Mouse (Mus musculus) midbrain, embryonic 16.5 days (tissue): ENCODE results near the gene Krt32. TPM values are rescaled to one million over a fixed set of nuclear protein-coding genes. Genes with fewer than 3 reads are reported as not detected.

ENCODE experiments used
- ATAC-seq: fragments of 200-750 bp; cut with Nextera tagmentation; 2 replicates; pipeline ENCODE4 v1.8.0; 2017; ENCODE audit warnings: moderate TSS enrichment
- H3K27ac ChIP-seq: fragments of 300-500 bp; sonication (generic); 2 replicates; pipeline ENCODE4 v1.5.1; 2014; ENCODE audit warnings: mild to moderate bottlenecking, low read length, mixed read lengths
- H3K27me3 ChIP-seq: fragments of 300-500 bp; sonication (generic); 2 replicates; pipeline ENCODE4 v1.6.1; 2014; ENCODE audit warnings: low read depth, low read length, mixed read lengths; ENCODE audit not compliant: control insufficient read depth, insufficient read depth
- H3K36me3 ChIP-seq: fragments of 300-500 bp; sonication (generic); 2 replicates; pipeline ENCODE4 v1.6.1; 2014; ENCODE audit warnings: mild to moderate bottlenecking, low read length, moderate library complexity, mixed read lengths; ENCODE audit not compliant: control insufficient read depth, insufficient read depth
- H3K4me1 ChIP-seq: fragments of 300-500 bp; sonication (generic); 2 replicates; pipeline ENCODE4 v1.6.1; 2014; ENCODE audit warnings: mild to moderate bottlenecking, low read length, mixed read lengths; ENCODE audit not compliant: control insufficient read depth, insufficient read depth
- H3K4me2 ChIP-seq: fragments of 300-500 bp; sonication (generic); 2 replicates; pipeline ENCODE4 v1.6.1; 2014; ENCODE audit warnings: mild to moderate bottlenecking, low read length, mixed read lengths
- H3K4me3 ChIP-seq: fragments of 300-500 bp; sonication (generic); 2 replicates; pipeline ENCODE4 v1.5.1; 2014; ENCODE audit warnings: low read depth, mild to moderate bottlenecking, low read length, moderate library complexity, mixed read lengths
- H3K9ac ChIP-seq: fragments of 300-500 bp; sonication (generic); 2 replicates; pipeline ENCODE4 v1.6.1; 2014; ENCODE audit warnings: low read depth, low read length, mixed read lengths
- H3K9me3 ChIP-seq: fragments of 300-500 bp; sonication (generic); replicated peaks from 2 replicates; pipeline ENCODE4 v1.6.1; 2014; ENCODE audit warnings: mild to moderate bottlenecking, low read length, mixed read lengths; ENCODE audit not compliant: control insufficient read depth, poor library complexity, severe bottlenecking
- WGBS: fragments of 180-500 bp; shearing (Covaris S2); extraction: QIAGEN DNeasy Blood & Tissue Kit; methylation state at CpG from one replicate; pipeline ENCODE4 v1.1.7; 2014; 5-methylcytosine and 5-hydroxymethylcytosine counted together
- polyA plus RNA-seq: library from polyadenylated mRNA; unstranded; fragments of >200 nt; fragmentation: Nextera tagmentation; extraction: Ambion mirVana; gene quantifications from 2 replicates; pipeline ENCODE4 v1.2.1, GENCODE M21; 2015

Gene Krt32
- polyA plus RNA-seq, 1 experiment from 2014 or later = not detected

DNA sequence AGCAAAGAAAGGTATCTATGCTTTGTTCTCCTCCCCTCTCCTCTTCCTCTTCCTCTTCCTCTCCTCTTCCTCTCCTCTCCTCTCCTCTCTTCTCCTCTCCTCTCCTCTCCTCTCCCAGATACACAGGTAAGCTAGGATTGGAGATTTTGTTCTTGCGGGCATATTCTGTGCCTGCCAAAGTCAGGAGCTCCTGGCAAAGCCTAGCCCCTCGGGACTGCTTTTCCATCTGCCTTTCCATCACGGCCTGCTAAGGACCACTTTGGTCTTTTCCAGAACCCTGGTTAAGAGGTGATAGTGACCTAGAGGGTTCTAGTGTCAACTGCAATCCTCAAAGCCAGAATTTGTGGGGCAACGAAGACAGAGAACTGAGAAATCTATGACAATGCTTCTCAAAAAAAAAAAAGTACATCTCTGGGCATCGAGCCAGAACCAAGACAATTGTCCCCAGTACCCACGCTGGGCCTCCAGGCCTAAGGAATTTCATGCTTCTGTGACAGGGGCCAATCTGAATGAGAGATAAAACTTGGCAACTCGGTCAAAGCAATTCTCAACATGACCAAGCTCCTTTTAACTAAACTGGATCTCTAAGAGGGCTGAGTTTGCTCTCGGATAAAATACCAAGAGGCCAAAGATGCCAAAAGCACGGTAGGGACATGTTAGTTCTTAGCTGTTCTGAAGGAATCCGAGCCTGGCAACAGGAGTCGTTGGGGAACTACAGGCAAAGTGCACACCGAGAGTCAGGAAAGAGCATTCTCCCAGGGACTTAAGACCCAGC, 21.6 kb downstream of the Krt32 start:
- no peak for ATAC-seq
- Histone ChIP-seq H3K4me1 (no peaks in the 10 kb centered on the region; the same call in 1 of the 2 replicates), H3K9ac (no peak overlapping the region), H3K4me2 (no peak overlapping the region), H3K9me3 (no peaks in the 10 kb centered on the region), H3K27ac (no peak overlapping the region), H3K4me3 (no peak overlapping the region), H3K27me3 (no peaks in the 10 kb centered on the region), H3K36me3 (no peaks in the 10 kb centered on the region)
- WGBS = 54% methylated on average over 12 of the region's 12 CpGs

DNA sequence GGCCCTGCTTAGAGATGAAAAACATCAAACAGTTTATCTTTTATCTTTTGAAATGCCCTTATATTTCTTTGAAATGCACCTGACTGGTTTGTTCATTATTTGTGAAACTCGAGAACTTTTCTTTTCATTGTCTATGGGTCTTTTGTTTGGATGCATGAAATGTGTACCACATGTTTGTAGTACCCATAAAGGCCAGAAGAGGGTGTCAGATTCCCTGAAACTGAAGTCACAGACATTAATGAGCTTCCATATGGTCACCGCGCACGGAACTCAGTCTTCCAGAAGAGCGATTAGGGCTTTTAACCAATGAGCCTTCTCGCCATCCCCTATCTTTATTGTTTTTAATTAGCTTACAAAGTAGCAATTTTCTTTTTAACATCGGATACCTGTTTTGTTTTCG, 29.2 kb downstream of the Krt32 start:
- H3K27me3 ChIP-seq = no peaks in the 10 kb centered on the region
- no peaks in the 10 kb centered on the region for H3K9me3 ChIP-seq
- H3K27ac ChIP-seq = no peak overlapping the region
- H3K4me1 ChIP-seq = no peaks in the 10 kb centered on the region
- no peaks in the 10 kb centered on the region for H3K36me3 ChIP-seq
- ATAC-seq = no peak
- no peak overlapping the region for H3K4me3 ChIP-seq
- H3K4me2 ChIP-seq = no peak overlapping the region
- H3K9ac ChIP-seq = no peak overlapping the region
- 72% methylated on average over 8 of the region's 8 CpGs for WGBS

- Histone ChIP-seq H3K27me3 (no peaks in the 10 kb centered on the region), H3K9me3 (no peaks in the 10 kb centered on the region), H3K9ac (no peak overlapping the region), H3K4me1 (no peaks in the 10 kb centered on the region), H3K4me2 (no peak overlapping the region), H3K36me3 (no peaks in the 10 kb centered on the region), H3K4me3 (no peak overlapping the region), H3K27ac (no peak overlapping the region)
- no peak for ATAC-seq
- 78% methylated on average over 9 of the region's 9 CpGs for WGBS
Measured at GRCm38 (mm10) chr11:100055686-100056655, 32.1 kb downstream of the Krt32 start.

GRCm38 (mm10) chr11:100050451-100050850, 37.6 kb downstream of the Krt32 start, which contains the start of gene Krt31:
Gene Krt31, minus strand, starts transcription at chr11:100050551.
- Histone ChIP-seq H3K4me1 (no peaks in the 10 kb centered on the region), H3K4me2 (no peak within 1 kb of the TSS), H3K9me3 (no peaks in the 10 kb centered on the region), H3K27ac (no peak within 1 kb of the TSS), H3K9ac (no peak within 1 kb of the TSS), H3K4me3 (no peak within 1 kb of the TSS), H3K27me3 (no peaks in the 10 kb centered on the region), H3K36me3 (no peaks in the 10 kb centered on the region)
- no peak for ATAC-seq
- WGBS = 81% methylated on average over 3 of the region's 3 CpGs

DNA sequence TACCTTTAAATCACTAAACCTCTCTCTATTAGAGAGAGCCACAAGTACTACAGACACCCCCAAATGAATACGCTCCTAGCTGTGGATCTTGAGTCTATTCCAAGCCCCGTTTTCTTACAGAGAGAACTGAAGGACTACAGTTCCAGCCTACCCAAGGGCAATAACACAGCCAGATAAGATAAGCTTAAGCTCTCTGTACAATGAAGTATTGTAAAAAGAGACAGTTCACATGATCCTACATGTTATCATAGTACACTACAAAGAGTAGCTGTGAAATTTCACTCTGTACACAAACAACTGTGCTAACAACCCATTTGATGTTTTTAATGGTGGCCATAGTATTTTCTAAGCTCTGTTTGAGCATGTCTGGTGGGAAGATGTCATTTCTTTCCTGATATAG, 40.8 kb downstream of the Krt32 start:
- no peak overlapping the region for H3K9ac ChIP-seq
- H3K27me3 ChIP-seq = no peaks in the 10 kb centered on the region
- no peak overlapping the region for H3K27ac ChIP-seq
- WGBS = 85% methylated on average over 2 of the region's 2 CpGs
- H3K9me3 ChIP-seq = no peaks in the 10 kb centered on the region
- H3K4me3 ChIP-seq = no peak overlapping the region
- H3K4me1 ChIP-seq = no peaks in the 10 kb centered on the region
- H3K36me3 ChIP-seq = no peaks in the 10 kb centered on the region
- no peak overlapping the region for H3K4me2 ChIP-seq
- no peak for ATAC-seq

GRCm38 (mm10) chr11:100046303-100046866, 41.6 kb downstream of the Krt32 start:
- H3K27me3 ChIP-seq = no peaks in the 10 kb centered on the region
- H3K36me3 ChIP-seq = no peaks in the 10 kb centered on the region
- 89% methylated on average over 6 of the region's 6 CpGs for WGBS
- no peaks in the 10 kb centered on the region for H3K9me3 ChIP-seq
- no peaks in the 10 kb centered on the region for H3K4me1 ChIP-seq
- no peak for ATAC-seq
- H3K9ac ChIP-seq = no peak overlapping the region
- H3K27ac ChIP-seq = no peak overlapping the region
- H3K4me2 ChIP-seq = no peak overlapping the region
- no peak overlapping the region for H3K4me3 ChIP-seq

- H3K4me1 ChIP-seq = no peaks in the 10 kb centered on the region
- H3K9ac ChIP-seq = no peak within 1 kb of the TSS
- no peak within 1 kb of the TSS for H3K27ac ChIP-seq
- H3K36me3 ChIP-seq = no peaks in the 10 kb centered on the region
- H3K27me3 ChIP-seq = no peaks in the 10 kb centered on the region
- H3K4me3 ChIP-seq = no peak within 1 kb of the TSS
- no peak for ATAC-seq
- H3K4me2 ChIP-seq = no peak within 1 kb of the TSS
- 91% methylated on average over 6 of the region's 6 CpGs for WGBS
- no peaks in the 10 kb centered on the region for H3K9me3 ChIP-seq
Measured at GRCm38 (mm10) chr11:100041454-100041853, 46.6 kb downstream of the Krt32 start, which contains the start of gene Krt34. Gene Krt34, minus strand, starts transcription at chr11:100041554.
